Mouse (Mus musculus): ENCODE measurements around the gene Cacna2d3. TPM values are rescaled to one million over a fixed set of nuclear protein-coding genes. Genes with fewer than 3 reads are reported as not detected.
A peak's percentile ranks its signal among the peaks of the same experiment; 100 is the strongest.

Gene Cacna2d3
- polyA plus RNA-seq, 1 experiment from 2014 or later, result 5.1 TPM

DNA sequence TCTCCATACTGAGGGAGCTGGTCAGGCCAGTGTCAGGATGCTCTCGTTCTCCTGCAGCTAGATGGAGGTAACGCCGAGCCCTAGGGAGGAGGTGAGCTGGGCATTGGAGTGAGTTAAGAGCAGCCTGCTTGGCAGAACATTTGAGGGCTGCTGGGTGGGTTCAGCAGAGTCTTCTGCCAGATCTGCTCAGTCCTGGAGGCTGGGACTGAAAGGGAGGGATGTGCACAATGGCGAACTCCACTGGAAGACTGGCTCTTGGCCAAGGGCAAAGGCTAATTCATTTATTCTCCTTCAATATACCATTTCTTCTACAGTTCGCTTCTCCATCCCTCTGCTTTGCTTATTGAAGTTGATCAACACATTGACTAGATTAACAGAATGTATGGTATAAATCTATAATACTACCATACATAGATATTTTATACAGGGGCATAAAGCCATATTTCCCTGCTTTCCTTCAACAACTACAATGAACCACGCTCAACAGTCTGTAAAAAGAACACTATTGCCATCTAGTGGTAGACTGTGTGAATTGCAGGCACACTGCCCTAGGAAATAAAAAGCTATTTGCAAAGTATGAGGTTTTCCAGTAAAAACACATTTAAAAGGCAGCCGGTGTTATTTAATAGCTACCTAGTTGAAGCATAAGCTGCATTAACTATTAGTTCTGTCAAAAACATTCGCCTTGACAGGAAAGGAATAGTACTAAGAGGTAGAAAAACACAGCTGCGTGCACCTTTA, 611.1 kb downstream of the Cacna2d3 start:
- H3K4me3 ChIP-seq (replicated peaks), result no peak overlapping the region
- H3K9me3 ChIP-seq (replicated peaks), result no peaks in the 10 kb centered on the region
- ATAC-seq (replicated peaks; ENCODE audit: low FRiP score), result no peak
- 81% methylated on average over 9 of the region's 9 CpGs for WGBS
- H3K4me1 ChIP-seq, result 0 out of 2 replicates have a peak, but pooled peaks cover 2% of the 10 kb centered on the region
- H3K9ac ChIP-seq, result no peak overlapping the region
- no peak overlapping the region for H3K27ac ChIP-seq
- no peaks in the 10 kb centered on the region for H3K36me3 ChIP-seq
- no peak overlapping the region for H3K4me2 ChIP-seq
- no peaks in the 10 kb centered on the region for H3K27me3 ChIP-seq

DNA sequence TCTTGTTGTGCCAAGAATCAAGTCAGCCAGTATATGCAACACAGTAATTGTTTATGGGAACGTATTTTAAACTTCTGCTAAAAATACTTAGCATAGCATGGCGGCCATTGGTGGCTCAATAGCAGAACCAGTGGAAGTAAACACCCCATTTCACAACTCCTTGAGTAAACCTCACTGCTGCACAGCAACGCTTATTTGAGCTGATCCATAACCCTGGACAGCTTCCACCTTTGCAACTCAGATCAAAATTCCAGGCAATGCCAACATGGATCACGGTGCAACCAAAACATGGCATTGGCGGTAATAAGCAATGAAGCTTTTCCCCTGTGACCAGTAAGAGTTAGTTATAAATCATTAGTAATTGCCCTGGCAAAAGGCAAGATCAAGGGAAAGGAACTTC, 614.2 kb downstream of the Cacna2d3 start:
- Histone ChIP-seq H3K4me1 (no peaks in the 10 kb centered on the region), H3K27ac (no peak overlapping the region), H3K36me3 (no peaks in the 10 kb centered on the region), H3K9ac (no peak overlapping the region), H3K9me3 (replicated peaks) (no peaks in the 10 kb centered on the region), H3K27me3 (no peaks in the 10 kb centered on the region), H3K4me2 (no peak overlapping the region), H3K4me3 (replicated peaks) (no peak overlapping the region)
- ATAC-seq (replicated peaks; ENCODE audit: low FRiP score), result no peak
- WGBS, result 57% methylated on average over 5 of the region's 5 CpGs

DNA sequence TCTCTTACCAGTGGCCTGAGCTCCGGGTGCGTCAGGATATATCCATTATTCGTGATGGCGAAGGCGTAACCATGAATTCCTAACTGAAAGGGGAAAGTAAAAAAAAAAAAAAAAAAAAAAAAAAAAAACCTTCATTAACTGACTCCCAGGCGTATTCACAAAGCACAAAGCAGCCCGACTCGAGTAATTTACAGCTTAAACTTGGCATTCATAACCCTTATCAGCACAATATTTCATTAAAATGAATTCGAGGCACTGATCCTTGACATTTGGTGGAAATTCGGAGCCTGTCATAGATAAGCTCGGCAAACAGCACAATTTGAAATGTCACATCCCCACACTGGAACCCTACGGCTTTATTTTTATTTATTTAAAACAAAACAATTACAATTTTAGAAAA, 623.9 kb downstream of the Cacna2d3 start:
- H3K4me3 ChIP-seq (replicated peaks), result no peak overlapping the region
- no peak overlapping the region for H3K27ac ChIP-seq
- H3K36me3 ChIP-seq, result no peaks in the 10 kb centered on the region
- no peaks in the 10 kb centered on the region for H3K9me3 ChIP-seq (replicated peaks)
- no peak overlapping the region for H3K4me2 ChIP-seq
- H3K4me1 ChIP-seq, result 0 out of 2 replicates have a peak, but pooled peaks cover 2% of the 10 kb centered on the region
- WGBS, result 47% methylated on average over 12 of the region's 12 CpGs
- no peak overlapping the region for H3K9ac ChIP-seq
- peaks cover 30% of the 10 kb centered on the region for H3K27me3 ChIP-seq
- no peak for ATAC-seq (replicated peaks; ENCODE audit: low FRiP score)

DNA sequence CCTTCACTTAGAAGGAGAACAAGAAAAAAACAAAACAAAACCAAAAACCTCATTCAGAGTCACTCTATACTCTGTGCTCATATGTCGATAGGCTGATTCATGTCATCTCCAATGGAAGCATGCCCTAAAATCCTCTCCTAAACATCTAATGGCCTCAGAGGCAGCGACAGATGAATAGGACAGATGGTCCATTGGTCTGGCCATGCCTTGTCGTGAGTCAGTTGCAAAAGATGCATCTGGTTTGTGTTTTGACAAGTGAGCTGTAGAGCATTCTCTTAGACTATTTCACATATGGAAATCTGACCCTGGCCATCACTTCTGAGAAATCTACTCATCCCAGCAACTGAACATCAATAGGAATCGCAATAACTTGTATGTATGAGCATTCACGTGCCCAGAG, 626.2 kb downstream of the Cacna2d3 start:
- no peaks in the 10 kb centered on the region for H3K36me3 ChIP-seq

DNA sequence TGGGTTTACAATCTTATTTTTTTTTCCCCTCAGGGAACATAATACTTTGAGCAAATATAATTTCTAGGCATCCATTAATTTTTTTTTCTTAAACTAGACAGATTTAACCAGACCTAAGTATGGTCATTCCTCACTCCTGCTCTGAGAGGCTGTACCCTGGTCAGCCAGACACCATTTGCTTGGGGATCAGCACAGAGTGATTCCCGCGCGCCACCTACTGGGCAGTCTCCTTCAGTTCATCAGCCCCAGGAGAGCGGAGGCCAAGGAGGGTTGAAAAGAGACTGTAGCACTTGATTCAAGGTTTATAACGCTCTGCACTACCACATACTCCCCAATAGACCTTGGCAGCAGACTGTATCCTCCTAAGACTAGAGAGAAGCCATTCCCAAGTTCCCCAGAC, 631.6 kb downstream of the Cacna2d3 start:
- Histone ChIP-seq H3K27ac (no peak overlapping the region), H3K9ac (no peak overlapping the region), H3K27me3 (peaks cover 56% of the 10 kb centered on the region), H3K4me1 (no peaks in the 10 kb centered on the region), H3K4me2 (no peak overlapping the region), H3K4me3 (replicated peaks) (no peak overlapping the region), H3K9me3 (replicated peaks) (no peaks in the 10 kb centered on the region), H3K36me3 (no peaks in the 10 kb centered on the region)
- 0 out of 2 replicates have a peak, but pooled peaks have one; percentile 62 for ATAC-seq (replicated peaks; ENCODE audit: low FRiP score)
- WGBS, result 6% methylated on average over 5 of the region's 5 CpGs

More for the DNA sequence above, 626.2 kb downstream of the Cacna2d3 start:
- no peak overlapping the region for H3K27ac ChIP-seq
- H3K4me2 ChIP-seq, result no peak overlapping the region
- H3K27me3 ChIP-seq, result peaks cover 43% of the 10 kb centered on the region
- no peak overlapping the region for H3K4me3 ChIP-seq (replicated peaks)
- H3K9me3 ChIP-seq (replicated peaks), result no peaks in the 10 kb centered on the region
- WGBS, result 89% methylated on average over 5 of the region's 5 CpGs
- ATAC-seq (replicated peaks; ENCODE audit: low FRiP score), result no peak
- H3K9ac ChIP-seq, result no peak overlapping the region
- 0 out of 2 replicates have a peak, but pooled peaks cover 2% of the 10 kb centered on the region for H3K4me1 ChIP-seq

DNA sequence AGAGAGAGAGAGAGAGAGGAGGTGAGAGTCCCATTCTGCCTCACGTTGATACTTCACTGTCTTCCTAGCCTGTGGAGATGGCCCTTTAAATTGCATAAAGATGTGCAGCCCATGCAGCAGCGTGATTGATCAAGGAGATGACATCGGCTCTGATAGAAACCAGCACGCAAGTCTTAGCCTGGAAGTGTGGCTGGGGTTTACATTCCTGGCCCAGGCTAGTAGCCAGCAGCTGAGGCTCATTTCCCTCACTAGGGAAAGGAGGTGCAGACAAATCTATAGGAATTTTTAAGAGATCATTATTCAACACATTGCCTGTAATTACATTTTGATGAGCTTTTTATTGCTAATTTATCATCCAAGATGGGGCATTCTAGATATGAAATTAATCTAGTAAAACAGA, 635.1 kb downstream of the Cacna2d3 start:
- Histone ChIP-seq H3K9me3 (replicated peaks) (no peaks in the 10 kb centered on the region), H3K36me3 (no peaks in the 10 kb centered on the region), H3K27me3 (peaks cover 47% of the 10 kb centered on the region), H3K27ac (no peak overlapping the region), H3K4me2 (no peak overlapping the region), H3K4me3 (replicated peaks) (no peak overlapping the region), H3K9ac (no peak overlapping the region), H3K4me1 (no peaks in the 10 kb centered on the region)
- ATAC-seq (replicated peaks; ENCODE audit: low FRiP score), result no peak
- 67% methylated on average over 4 of the region's 4 CpGs for WGBS

DNA sequence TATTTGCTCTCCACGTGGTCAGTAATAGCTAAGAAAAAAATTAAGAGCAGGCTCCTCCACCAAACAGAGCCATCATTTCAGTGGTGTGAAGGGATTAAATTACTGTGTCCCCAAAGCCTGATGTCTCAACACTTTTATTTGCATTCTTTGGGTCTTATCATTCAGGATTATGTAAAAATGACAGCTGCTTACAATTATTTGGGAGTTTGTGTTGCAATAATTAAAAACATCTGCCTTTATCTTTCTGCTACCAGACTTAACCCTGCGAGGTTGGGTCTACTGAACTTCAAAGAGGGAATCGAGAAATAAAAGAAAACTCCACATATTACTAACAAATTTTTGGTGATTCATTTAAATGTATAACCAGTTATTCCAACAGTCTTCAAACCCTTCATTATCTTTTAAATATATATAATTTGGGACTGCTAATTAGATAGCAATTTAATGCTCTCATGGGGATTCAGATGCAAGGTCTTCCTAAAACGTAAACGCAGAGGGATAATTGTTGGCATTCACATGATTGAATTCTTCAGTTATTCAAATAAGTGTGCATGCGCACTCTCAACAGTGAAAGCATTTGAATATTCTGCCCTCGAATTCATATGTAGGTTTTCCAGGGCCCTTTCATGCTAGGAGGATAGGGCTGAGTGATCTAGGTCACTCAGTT, 636.0 kb downstream of the Cacna2d3 start:
- Histone ChIP-seq H3K4me1 (no peaks in the 10 kb centered on the region), H3K4me2 (no peak overlapping the region), H3K9ac (no peak overlapping the region), H3K27me3 (peaks cover 38% of the 10 kb centered on the region), H3K9me3 (replicated peaks) (no peaks in the 10 kb centered on the region), H3K27ac (no peak overlapping the region), H3K36me3 (no peaks in the 10 kb centered on the region), H3K4me3 (replicated peaks) (no peak overlapping the region)
- WGBS, result 80% methylated on average over 7 of the region's 7 CpGs
- no peak for ATAC-seq (replicated peaks; ENCODE audit: low FRiP score)

DNA sequence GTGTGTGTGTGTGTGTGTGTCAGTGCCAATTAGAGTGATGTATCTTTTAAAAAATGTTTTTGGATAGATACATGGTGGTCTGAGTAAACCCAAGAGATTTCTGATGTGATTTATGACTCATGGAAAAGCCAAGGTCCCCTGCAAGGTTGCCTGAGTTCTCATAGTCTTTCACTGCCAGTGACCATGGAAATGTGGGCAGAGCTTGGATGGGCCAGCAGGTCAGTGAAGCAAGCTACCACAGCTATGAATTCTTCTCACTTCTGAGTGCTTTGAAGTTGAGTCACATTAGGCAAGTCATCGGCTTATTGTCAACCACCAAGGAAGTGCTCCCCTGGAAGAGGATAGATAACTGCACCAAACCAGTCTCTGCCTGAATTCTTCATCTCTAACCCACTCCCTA, 639.5 kb downstream of the Cacna2d3 start:
- no peak for ATAC-seq (replicated peaks; ENCODE audit: low FRiP score)
- no peaks in the 10 kb centered on the region for H3K4me1 ChIP-seq
- H3K36me3 ChIP-seq, result no peaks in the 10 kb centered on the region
- no peak overlapping the region for H3K4me2 ChIP-seq
- H3K27ac ChIP-seq, result no peak overlapping the region
- 78% methylated on average over 1 of the region's 1 CpGs for WGBS
- no peak overlapping the region for H3K9ac ChIP-seq
- peaks cover 16% of the 10 kb centered on the region for H3K27me3 ChIP-seq
- no peak overlapping the region for H3K4me3 ChIP-seq (replicated peaks)
- no peaks in the 10 kb centered on the region for H3K9me3 ChIP-seq (replicated peaks)

DNA sequence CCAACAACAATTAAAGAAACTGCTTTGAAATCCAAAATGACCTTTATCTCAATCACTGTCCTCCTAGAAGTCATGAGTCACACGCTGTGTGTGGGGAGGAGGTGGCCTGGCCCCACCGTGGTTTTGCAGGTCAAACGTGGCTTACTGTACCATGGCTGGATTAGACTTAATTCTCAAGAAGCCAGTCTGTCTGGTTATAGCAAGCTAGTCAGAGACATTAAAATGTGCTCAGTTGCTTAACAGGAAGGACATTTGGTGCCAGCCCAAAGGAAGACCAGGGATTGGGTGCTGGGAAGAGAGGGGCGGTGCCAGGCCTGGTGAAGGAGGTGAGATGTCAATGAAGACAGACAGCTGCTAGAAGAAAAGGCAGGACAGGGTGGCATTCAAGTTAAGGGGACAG, 641.0 kb downstream of the Cacna2d3 start:
- Histone ChIP-seq H3K4me2 (no peak overlapping the region), H3K4me1 (no peaks in the 10 kb centered on the region), H3K4me3 (replicated peaks) (no peak overlapping the region), H3K27ac (0 out of 2 replicates have a peak overlapping the region, but pooled peaks have one; percentile 27), H3K27me3 (peaks cover 7% of the 10 kb centered on the region; the same call in 1 of the 2 replicates), H3K9ac (no peak overlapping the region), H3K36me3 (no peaks in the 10 kb centered on the region), H3K9me3 (replicated peaks) (no peaks in the 10 kb centered on the region)
- peak; percentile 71; the same call in 1 of the 2 replicates for ATAC-seq (replicated peaks; ENCODE audit: low FRiP score)
- WGBS, result 49% methylated on average over 4 of the region's 4 CpGs

DNA sequence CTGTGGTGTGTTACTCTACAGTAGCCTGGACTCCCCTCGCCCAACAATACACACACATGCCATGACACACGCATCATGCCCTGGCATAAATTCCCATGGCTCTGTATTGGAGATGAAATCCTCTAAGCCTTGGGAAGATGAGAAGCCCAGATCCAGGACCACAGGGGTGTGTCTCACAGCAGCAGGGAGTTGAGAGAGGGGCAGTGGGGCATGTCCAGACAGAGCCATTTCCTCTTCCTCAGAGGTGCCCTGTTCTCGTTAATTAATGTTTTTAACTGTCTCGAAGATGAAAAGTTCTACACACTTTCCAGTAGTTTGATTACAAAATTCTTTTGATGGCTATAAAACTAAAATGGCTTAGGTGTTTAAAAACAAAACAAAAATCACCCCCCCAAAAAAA, 641.4 kb downstream of the Cacna2d3 start:
- Histone ChIP-seq H3K9me3 (replicated peaks) (no peaks in the 10 kb centered on the region), H3K9ac (no peak overlapping the region), H3K4me2 (no peak overlapping the region), H3K4me1 (no peaks in the 10 kb centered on the region), H3K27ac (0 out of 2 replicates have a peak overlapping the region, but pooled peaks have one; percentile 27), H3K4me3 (replicated peaks) (no peak overlapping the region), H3K36me3 (no peaks in the 10 kb centered on the region), H3K27me3 (peaks cover 6% of the 10 kb centered on the region; the same call in 1 of the 2 replicates)
- WGBS, result 56% methylated on average over 4 of the region's 4 CpGs
- ATAC-seq (replicated peaks; ENCODE audit: low FRiP score), result peak; percentile 80

DNA sequence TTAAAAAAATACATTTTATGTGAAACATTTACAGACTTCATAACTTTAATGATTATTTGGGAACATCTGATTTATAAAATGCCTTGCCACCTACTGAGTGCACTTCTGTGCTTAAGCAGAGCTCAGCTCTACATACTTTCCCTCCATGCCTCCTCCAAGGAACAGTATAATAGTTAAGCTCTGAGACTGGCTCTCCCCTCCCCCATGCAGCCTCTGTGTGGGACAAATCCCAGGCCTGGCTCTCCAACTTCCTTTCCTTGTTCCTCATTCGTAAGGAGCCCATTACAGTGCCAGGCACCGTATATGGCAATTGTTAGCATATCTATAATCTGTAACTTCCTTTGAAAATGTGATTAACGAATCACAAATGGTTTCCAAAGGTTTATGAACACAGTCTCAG, 644.2 kb downstream of the Cacna2d3 start:
- H3K9me3 ChIP-seq (replicated peaks), result no peaks in the 10 kb centered on the region
- 72% methylated on average over 3 of the region's 3 CpGs for WGBS
- no peak for ATAC-seq (replicated peaks; ENCODE audit: low FRiP score)
- H3K27me3 ChIP-seq, result no peaks in the 10 kb centered on the region
- no peak overlapping the region for H3K9ac ChIP-seq
- H3K4me2 ChIP-seq, result no peak overlapping the region
- H3K27ac ChIP-seq, result no peak overlapping the region
- H3K4me1 ChIP-seq, result no peaks in the 10 kb centered on the region
- no peak overlapping the region for H3K4me3 ChIP-seq (replicated peaks)
- H3K36me3 ChIP-seq, result no peaks in the 10 kb centered on the region

DNA sequence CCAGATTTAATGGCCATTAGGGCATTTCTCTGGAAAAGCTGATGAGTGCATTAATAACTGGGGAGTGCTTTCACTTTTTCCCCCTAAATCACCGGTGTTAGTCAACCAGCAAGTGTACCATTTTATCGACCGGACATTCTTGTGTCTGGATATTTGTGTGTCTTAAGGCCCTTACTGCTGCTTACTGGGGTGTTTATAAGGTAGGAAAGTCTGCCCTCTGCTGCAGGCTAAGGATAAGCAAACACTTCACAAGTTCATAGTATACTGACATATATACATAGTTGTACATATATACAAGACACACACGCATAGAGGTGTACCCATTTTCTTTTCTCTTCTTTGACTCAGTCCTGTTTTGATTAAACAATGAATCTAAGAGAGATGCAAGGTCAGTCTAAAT, 647.9 kb downstream of the Cacna2d3 start:
- Histone ChIP-seq H3K36me3 (no peaks in the 10 kb centered on the region), H3K9me3 (replicated peaks) (no peaks in the 10 kb centered on the region), H3K9ac (no peak overlapping the region), H3K27ac (no peak overlapping the region), H3K27me3 (no peaks in the 10 kb centered on the region), H3K4me3 (replicated peaks) (no peak overlapping the region), H3K4me2 (no peak overlapping the region), H3K4me1 (no peaks in the 10 kb centered on the region)
- ATAC-seq (replicated peaks; ENCODE audit: low FRiP score), result no peak
- 74% methylated on average over 4 of the region's 4 CpGs for WGBS
